Mouse (Mus musculus) bone marrow, adult 2 months (tissue): ENCODE results near the gene Ttc23.

Source experiments
- CTCF ChIP-seq: fragments of 200-500 bp; IDR thresholded peaks from 2 replicates; pipeline ENCODE4 v1.5.1; 2011; ENCODE audit warnings: low read length, control low read depth; ENCODE audit not compliant: control insufficient read depth, insufficient read depth
- POLR2A ChIP-seq: fragments of 200-500 bp; IDR thresholded peaks from 2 replicates; pipeline ENCODE4 v1.6.1; 2011; ENCODE audit warnings: low read depth, mild to moderate bottlenecking, control low read depth, low read length, borderline replicate concordance; ENCODE audit not compliant: control insufficient read depth

DNA sequence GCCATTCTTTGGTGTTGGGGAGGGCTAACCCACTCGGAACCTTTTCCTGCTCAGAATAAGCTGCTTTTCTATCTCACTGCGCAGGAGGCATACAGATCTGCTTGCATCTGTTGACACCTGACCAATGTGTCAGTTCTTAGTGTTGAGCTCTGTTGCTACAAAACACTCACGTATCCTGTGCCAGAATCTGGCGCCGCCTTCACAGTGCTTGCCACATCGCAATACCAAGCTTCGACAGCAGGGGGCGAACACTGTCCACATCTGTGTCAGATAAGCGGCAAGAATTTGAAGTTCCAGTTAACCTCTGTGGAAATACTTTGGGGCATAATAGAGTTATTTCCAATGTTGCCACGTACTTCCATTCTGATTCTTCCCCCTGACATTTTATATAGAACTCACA is 25.4 kb downstream of the Ttc23 start:
- TF ChIP-seq CTCF: peak; percentile 83
- no peak for TF ChIP-seq POLR2A
